Mouse (Mus musculus) embryo, embryonic 10 days (tissue): ENCODE data around the gene Itih3.

Experiments
- DNase-seq: peaks from one replicate; pipeline ENCODE4 v3.0.0-alpha.2; 2015; ENCODE audit warnings: low spot score

The Itih3 gene

DNA sequence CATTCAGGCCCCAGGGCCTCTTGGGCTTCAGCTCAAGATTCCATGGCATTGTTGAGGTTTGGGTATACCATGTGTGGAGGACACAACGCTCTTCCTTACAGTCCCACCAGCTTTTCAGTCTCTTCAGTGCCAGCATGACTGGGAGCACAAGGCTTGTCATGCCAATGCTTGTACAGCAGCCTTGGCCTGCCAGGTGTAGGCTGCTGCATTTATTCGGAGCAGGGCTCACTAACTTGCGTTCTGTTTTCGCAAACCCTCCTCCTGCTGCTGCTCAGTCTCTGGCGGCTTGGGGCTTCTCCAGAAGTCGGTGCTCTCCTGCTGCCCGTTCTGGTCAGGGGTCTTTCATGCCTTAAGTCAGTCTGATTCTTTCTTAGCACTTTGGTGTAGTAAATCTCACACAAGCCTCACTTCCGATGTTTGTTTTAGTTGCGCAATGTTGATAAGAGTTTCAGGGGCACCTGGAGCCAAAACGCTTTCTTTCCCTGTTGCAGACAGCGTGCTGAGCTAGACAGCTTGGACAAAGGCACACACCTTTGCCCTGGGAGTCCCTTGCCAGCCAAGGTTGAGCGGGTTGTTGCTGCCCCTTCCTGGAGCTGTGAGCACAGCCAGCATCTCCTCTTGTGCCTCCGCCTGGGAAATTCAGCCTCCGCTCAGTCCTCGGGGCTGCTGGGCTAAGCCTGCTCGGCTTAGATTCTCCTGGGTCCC lies 62.0 kb downstream of the Itih3 start:
- no peak for DNase-seq
